Mouse (Mus musculus) lung, postnatal 14 days (tissue): ENCODE measurements around the gene Mthfd2l.

Experiments used
- DNase-seq: peaks from one replicate; pipeline ENCODE4 v3.0.0; 2021

The Mthfd2l gene

DNA sequence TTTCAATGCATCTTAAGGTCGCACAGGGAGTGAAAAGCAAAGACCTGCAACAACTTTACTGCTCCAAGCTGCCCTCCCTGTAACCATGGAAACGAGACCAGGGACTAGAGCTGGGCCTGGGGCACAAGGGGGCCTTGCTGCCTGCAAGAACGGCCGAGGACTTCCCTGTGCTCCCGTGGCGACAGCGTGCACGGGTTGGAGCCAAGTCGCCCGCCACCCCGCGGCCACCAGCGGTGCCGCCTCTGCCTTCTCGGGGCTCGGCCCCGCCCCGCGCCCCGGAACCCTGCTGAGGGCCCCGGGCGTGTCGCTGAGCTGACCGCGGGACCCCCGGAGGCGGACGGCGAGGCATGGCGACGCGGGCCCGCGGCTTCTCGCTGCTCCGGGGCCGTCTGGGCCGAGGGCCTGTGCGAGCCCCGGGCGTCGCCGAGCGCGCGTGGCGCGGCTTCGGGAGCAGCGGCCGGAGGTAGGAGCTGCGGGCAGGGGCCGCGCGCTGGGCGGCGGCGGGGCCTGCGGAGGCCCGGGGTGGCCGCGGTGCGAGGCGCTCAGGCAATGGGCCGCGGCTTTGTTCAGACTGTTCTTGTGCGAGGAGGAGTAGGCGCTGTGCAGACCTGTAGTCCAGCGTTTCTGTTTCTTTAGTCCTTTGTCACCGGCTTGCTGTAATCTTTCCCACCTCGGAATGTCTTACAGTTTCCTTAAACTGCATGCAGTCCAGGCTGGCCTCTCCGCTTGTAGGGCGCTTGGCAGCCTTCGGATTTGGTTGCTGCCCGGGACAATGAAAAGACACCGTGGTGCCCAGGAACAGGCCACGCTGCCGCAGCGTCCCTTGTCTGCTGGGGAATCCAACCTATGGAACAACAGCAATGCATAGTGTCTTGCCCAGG, at the start of gene Mthfd2l:
TSS of gene Mthfd2l (plus strand) at position 147 of the 881 bp plus-strand sequence.
- peak; percentile 85 for DNase-seq

DNA sequence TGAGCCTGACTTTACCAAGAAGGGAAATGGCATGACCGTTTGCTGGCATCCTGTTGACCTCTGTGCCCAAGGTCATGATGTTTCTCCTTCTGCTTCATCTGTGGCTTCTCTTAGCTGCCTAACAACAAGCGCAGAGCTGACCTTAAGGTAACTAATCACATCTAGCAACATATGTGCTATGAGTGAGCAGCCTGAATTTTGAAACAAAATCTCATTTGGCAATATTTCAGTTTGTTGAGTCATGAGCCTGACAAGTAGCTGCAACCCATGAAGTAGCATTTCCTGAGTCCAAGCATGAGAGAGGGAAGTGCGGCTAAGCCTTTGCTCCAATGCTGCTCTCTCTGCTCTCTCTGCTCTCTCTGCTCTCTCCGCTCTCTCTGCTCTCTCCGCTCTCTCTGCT, 49.2 kb upstream of the Mthfd2l start:
- DNase-seq: no peak

DNA sequence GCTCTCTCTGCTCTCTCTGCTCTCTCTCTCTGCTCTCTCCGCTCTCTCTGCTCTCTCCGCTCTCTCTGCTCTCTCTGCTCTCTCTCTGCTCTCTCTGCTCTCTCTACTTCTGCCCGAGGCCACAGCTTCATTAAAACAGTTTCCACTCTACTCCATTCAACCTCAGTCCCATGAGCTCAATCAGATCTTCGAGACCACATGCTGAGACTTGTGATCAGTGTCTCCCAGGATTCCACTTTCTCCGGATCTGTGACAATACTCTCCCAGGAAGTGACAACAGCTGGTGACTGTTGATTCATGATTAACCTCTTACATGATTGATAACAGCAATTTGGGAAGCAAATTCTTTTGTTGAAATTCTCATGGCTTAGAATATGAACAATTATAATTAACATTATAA, 48.8 kb upstream of the Mthfd2l start:
- no peak for DNase-seq

DNA sequence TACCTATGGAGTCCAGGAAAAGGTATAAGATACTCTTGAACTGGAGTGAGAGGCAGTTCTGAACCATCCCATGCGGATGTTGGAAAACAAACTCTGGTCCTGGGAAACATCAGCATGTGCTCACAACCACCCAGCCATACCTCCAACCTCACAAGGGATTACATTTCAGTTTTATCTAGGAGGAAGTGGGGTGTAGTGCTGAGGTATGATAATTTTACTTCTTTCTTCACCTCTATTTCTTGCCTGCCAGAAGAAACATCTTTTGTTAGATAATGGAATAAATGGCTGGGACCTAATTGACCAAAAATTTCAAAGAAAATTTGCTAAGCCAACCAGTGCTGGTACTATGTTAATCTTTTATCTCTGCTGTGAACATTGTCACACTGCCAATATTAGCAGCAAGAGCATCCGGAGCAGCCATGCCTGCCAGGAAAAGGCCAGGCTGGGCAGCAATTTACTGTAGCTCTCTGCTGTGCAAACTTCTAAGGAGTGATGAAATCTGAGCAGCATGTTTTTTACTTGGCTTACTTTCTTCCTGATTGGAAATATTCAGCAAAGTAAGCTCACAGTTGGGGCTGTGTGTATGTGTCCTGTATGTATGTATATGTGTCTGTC, 46.2 kb upstream of the Mthfd2l start:
- peak; percentile 25 for DNase-seq

DNA sequence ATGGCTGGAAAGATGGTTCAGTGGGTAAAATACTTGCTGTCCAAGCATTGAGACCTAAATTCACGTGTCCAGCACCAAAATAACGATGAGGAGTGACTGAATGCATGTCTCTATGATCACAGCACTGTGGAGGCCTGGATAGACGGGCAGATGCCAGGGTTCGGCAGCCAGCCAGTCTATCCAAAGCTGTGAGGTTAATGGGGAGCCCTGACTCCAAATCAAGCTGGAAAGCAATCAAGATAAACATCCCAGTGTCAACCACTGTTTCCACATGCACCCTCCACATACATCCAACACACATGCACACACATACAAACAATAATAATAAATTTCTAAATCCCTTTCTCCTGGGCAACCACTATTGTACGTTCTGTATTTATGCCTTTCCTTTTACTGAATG, 42.3 kb upstream of the Mthfd2l start:
- DNase-seq: no peak

DNA sequence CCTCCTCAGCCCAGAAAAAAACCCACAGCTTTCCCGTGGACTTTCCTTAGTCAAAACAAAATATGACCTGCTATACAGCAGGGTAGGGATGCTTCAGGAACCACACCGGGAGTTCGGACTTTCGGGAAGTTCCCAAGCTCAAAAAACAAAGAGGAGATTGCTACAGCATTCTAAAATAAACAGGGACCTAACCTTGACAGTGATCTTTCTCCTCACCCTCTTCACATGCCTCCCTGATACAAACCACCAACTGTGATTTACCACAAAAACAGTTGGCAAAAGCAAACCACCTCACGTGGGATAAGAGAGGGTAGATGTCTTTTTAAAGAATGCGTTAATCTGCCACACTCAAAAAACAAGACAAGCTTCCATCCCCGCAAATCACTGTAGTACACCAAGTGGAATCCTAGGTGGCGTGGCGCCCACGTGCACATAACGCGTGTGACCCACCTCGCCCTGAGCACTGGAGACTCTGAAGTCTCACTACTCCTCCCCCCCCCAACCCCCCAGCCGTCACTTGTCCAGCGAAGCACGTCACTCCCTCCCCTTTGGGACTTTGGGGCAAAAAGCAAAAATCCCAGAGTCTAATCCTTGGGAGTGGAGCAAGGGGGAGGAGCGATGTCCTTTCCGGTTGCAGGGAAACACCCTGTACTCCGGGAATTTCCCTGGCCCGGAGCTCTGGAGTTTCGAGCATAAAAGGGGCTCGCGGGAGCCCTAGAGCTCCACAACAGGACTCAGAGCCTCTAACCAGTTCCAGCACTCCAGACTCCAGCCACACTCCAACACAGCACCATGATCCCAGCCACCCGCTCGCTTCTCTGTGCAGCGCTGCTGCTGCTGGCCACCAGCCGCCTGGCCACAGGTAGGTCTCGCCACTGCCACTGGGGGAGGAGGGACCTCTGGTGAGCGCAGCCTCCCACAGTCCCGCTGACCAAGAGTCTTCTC, 40.1 kb upstream of the Mthfd2l start, which contains the start of gene Cxcl1:
TSS of gene Cxcl1 (plus strand) at position 723 of the 945 bp plus-strand sequence.
- DNase-seq: peak; percentile 28

DNA sequence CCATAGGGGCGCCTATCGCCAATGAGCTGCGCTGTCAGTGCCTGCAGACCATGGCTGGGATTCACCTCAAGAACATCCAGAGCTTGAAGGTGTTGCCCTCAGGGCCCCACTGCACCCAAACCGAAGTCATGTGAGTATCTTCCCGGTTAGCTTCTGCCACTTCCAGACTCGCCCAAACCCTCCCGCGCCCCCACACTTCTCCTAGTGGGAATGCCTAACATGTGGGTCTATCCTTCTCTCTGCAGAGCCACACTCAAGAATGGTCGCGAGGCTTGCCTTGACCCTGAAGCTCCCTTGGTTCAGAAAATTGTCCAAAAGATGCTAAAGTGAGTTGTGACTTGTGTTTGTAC, 39.5 kb upstream of the Mthfd2l start:
- DNase-seq: no peak

DNA sequence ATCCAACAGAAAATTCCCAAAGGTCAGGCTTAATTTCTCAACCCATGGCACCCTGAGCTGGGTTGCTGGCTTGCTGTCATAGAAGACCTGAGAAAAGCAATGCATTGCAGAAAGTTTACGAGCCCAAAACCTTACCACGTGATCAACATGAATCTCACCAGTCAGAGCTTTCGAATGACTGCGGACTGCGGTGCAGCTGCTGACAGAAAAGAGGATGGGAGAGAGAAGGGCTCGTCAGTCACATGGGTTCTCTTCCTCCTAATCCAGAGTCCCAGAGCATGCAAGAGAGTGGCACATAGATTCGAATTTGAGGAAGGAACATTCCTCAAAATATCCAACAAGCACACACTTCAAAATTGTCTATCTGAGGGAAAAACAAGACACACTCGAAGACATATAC, 36.7 kb upstream of the Mthfd2l start:
- no peak for DNase-seq

DNA sequence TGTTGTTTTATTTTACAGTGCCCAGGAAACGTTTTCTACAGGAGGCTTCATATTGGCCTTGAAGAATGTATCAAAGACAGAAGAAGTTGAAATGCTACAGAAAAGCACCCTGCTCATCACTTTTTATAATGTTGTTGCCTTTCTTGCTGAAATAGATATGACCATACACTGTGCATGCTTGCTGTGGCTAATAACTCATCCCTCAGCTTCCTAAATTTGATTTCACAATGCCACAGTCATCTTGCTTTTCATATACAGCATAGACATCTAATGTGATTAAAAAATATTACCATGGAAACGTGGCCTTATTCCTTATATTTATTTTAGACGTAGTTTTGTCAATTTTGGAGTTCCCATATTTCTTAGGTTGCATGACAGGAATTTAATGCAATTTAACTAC, 33.5 kb upstream of the Mthfd2l start:
- no peak for DNase-seq

DNA sequence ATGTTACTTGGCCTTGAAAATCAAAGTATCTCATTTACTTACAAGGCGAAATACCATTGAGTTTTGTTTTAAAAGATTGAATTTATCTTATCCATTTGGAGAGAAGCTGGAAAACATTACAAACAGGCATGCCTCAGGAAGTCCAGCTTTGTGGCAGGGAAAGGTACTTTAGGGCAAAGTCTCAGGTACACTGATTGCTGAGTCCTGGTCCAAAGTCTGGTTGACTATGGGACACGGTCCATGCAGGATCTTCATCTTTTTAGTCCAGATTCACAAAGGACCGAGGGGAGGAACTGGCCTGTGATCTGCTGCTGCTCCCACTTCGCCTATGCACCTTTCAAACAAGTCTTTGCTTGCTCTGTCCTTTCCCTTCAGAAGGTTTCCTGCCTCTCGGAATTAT, 31.6 kb upstream of the Mthfd2l start:
- no peak for DNase-seq

DNA sequence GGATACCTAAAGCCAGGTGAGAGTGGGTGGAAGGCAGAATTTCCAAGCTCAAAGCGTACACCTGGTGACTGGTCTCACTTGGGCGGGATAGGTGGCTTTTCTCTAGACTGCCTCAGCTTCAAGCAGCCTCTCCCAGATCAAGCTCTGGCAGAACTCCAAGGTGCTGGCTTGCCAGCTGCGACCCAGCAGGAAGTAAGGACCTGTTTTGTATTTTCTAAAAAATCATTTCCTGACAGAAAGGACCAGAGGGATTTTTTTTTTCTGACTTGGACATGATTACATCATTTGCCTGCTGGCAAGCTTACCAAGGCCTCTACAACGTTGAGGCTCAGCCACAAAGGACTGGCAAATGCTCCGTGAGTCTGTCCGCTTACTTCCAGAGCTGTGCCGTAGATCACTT, 30.8 kb upstream of the Mthfd2l start:
- DNase-seq: peak; percentile 71

DNA sequence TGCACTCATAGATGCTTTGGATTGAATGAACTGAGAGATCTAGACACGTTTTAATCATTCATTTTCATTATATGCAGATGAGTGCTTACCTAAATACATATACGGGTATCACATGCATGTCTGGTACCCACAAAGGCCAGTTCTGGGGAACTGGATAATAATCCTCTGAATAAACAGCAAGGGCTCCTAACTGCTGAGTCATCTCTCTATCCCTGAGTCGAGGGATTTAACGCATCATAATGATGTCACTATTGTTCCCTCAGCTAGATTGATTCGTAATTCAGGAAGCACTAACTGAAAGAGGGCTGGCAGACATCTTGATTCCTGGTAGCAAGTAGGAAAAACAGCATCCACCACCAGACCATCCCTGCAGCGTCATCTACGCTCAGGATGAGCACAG, 30.2 kb upstream of the Mthfd2l start:
- DNase-seq: no peak

DNA sequence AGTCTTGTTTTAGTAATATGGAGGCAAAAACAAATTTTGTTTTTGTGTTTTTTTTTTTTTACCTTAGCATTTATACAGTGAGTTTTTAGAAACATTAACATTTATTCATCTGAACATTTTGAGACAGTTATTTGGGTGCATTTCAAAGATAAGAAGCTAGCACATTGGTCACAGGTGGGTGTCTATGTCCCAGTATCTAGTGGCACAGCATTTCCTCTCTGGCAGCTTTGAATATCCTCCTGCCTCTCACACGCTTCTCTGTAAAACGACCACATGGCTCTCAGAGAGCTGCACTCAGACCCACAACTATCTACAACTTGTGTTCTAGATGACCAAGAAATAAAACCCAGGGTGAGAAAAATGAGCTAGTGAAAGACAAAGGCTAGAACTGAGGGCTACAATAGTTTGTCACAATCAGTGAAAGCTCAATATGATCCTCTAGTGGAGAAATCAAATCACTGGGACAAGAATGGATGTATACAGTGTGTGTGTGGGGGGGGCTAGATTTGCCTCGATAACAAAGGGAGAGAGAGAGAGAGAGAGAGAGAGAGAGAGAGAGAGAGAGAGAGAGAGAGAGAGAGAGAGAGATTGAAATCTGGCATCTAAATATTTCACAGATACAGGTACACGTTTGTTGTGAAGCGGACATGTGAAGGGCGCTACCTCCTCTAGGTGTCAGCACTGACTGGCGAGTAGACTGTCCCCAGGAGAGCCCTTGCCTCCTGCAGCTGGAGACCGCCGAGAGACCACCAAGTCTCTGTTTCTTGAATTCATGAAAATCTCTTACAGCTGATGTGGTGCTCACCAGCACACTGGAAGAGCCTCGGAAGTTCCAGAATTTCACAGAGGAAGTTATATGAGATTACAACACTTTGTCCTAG, 28.3 kb upstream of the Mthfd2l start:
- peak; percentile 18 for DNase-seq

DNA sequence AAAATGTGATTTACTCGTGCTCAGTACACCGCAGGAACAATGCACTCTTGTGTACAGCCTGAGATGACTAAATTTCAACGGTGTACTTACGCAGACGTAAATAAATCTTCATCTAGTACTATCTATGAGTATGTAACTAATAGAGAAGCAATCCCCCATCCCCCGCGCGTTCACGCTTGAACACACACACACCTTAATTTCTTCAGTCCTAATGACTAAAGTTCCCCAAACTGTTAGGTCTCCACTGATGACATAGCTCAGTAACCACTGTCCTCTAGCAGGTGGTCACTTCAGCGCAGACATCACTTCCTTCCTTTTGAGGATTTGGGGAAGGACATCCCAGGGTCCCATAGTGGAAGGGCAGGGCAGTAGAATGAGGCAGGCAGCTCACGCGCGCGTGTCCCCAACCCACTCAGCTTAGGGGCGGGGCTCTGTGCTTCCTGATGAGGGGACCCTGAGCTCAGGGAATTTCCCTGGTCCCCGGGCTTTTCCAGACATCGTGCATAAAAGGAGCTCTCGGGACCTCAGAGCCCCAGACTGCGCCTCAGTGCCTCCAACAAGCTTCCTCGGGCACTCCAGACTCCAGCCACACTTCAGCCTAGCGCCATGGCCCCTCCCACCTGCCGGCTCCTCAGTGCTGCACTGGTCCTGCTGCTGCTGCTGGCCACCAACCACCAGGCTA, 27.4 kb upstream of the Mthfd2l start, which contains the start of gene Cxcl2:
TSS of gene Cxcl2 (plus strand) at position 533 of the 682 bp plus-strand sequence.
- no peak for DNase-seq

DNA sequence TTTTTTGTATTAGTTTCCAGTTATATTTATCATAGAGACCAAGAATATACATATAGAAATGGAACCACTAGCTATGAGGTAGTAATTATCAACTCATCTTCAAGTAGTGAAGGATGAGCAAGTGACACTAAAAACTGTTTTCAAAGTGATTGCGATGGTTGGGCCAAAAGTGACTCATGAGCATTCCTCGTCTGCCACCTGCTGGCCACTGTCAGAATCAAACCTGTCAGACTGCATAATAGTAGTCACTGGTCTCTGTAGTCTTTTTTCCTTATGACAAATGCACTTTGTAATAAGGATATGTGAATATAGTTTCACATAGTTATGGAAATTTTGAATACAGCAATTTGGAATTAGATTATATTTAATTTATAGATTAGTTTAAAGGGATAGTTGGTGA, 21.9 kb upstream of the Mthfd2l start:
- peak; percentile 76 for DNase-seq

DNA sequence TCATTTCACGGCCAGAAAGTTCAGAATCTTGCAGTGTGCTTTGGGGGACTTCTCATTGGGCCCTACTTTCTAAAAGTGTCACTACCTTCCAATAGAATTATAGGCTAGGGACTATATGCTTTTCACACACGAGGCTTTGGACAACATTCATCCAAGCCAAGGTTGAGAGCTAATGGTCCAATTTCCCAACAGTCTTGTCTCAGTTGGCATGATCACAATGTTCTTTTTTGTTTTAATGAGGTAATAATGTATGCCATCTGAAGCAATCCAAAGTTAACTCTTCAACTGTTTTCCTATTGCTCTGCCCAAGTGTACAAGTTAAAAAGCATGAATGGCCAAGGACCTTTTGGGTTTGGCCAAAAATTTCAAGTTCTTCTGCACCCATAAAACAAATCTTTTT, 11.4 kb upstream of the Mthfd2l start:
- DNase-seq: no peak

DNA sequence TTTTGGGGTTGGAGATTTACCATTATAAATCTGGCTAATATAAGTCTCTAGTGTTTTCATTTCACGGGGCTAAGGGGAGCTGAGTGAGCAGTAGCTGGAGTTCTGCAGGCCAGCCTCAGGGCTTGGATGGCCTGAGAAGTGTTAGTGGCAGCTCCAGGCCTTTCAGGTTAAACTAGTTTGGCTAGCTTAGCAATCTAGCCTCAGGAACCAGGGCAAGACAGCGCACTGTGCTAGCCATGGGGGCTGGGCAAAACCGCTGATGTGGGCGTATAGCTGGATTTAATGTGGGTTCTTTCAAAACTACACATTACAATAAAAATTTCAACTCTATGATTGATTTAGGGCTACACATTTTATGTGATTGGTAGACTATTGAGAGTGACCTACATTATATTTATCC, 8.0 kb upstream of the Mthfd2l start:
- DNase-seq: no peak

DNA sequence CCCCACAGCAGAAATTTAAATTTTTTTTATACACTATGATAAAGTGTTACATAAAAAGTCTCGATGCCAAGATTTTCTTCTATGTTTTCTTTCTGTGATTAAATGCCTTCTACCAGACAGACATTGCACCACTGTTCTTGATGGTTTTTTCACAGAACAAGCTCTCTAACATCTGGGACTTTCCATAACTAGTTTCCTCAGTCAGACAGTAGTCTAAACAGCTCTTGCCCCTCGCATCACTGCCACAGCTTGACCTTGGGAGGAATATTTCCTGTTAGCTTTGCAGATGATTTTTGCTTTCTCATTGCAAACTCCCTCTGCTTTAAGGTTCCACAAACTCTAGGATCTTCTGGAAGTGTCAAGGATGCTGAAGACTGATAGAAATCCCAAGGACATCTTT, 371 bp upstream of the Mthfd2l start:
- DNase-seq: no peak

DNA sequence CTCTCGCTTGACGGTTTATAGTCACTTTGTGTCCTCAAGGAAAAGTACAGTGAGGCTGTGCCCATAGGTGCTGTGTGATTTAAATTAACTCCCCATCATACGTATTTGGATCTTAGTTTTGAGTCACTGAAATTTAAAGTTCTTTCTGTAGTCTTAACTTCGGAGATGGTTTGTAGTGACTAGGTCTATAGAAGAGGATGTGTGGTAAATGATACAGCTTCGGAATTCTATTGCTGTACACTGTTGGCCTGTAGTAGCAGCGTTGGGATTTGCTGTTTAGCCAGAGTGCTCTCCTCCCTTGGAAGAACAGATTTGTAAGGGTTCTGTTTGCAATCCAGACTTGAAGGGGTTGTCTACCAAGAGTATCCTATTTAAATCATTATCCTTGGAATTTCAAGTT, 994 bp downstream of the Mthfd2l start:
- no peak for DNase-seq

DNA sequence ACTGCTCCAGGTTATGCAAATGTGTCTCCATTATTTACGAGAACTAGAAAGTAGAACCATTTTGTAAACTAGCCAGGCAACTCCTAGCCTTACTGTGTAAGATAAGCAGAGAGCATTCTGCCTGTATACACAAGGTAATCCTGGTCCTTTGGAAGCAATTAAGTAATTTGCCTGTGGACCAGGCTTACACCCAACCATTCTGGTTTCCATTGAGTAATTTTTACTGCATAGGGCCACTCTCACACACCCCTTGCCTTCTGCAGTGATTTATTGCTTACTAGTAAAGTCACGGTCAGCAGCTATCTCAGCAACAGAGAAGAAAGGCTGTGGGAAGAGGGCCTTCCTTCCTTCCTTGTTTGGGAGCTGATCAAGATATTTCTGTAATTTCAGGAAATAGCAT, 5.8 kb downstream of the Mthfd2l start:
- no peak for DNase-seq

DNA sequence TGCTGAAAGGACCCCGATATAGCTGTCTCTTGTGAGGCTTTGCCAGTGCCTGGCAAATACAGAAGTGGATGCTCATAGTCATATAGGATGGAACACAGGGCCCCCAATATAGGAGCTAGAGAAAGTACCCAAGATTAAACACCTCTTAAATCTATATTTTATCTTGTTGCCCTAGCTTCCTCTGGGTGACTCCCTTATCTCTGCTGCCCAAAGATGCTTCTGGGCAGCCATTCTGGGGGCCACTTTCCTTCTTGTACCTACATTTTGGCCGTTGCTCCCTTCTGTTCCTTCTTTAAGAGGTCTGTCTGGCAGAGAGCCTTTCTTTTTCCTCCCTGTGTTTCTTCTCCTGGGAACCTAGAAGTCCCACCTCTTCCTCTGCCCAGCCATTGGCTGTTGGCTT, 14.5 kb downstream of the Mthfd2l start:
- no peak for DNase-seq

DNA sequence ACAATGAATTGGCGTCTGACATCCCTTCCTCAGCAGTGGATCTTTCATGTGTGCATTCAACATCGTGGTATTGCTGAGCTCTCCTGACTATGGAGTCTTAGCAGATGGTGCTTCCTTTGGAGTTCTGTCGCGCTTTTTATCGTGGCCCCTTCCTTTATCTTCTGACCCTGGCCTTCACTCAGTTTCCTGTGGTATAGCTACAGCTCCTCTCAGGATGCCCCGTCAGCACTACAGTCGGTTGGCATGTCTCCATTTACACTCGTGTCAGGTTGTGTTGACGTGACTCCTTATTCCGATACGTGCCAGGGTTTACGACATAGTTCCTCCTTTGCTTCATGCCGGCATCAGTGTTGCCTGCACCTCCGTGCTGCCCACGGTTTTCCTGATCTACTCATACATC, 18.6 kb downstream of the Mthfd2l start:
- no peak for DNase-seq
